Mouse (Mus musculus) thymus, postnatal 4 days (tissue): ENCODE data around the gene Olfr1441.

ENCODE experiments used
- DNase-seq: peaks from one replicate; pipeline ENCODE4 v3.0.0; 2021

Gene Olfr1441

GRCm38 (mm10) chr19:12417361-12417760, at the start of gene Olfr1441:
TSS of gene Olfr1441 (plus strand) at chr19:12417433.
- DNase-seq = no peak

- no peak for DNase-seq
Measured at GRCm38 (mm10) chr19:12373004-12373403, 44.2 kb upstream of the Olfr1441 start.

- DNase-seq = no peak
Measured at GRCm38 (mm10) chr19:12374465-12375025, 42.7 kb upstream of the Olfr1441 start.

GRCm38 (mm10) chr19:12386979-12387378, 30.3 kb upstream of the Olfr1441 start, which contains the start of gene Olfr1440:
TSS of gene Olfr1440 (plus strand) at chr19:12387279.
- no peak for DNase-seq

- DNase-seq = no peak
Measured at GRCm38 (mm10) chr19:12413737-12414136, 3.5 kb upstream of the Olfr1441 start.

GRCm38 (mm10) chr19:12418312-12418711, 1.1 kb downstream of the Olfr1441 start:
- no peak for DNase-seq

GRCm38 (mm10) chr19:12420555-12420954, 3.3 kb downstream of the Olfr1441 start:
- no peak for DNase-seq

GRCm38 (mm10) chr19:12421680-12422079, 4.4 kb downstream of the Olfr1441 start:
- DNase-seq = no peak

- DNase-seq = no peak
Measured at GRCm38 (mm10) chr19:12427101-12427500, 9.9 kb downstream of the Olfr1441 start.

- no peak for DNase-seq
Measured at GRCm38 (mm10) chr19:12427605-12428004, 10.4 kb downstream of the Olfr1441 start, which contains the start of gene Pfpl. TSS of gene Pfpl (plus strand) at chr19:12427905.

GRCm38 (mm10) chr19:12433033-12433432, 15.8 kb downstream of the Olfr1441 start:
- DNase-seq = no peak

GRCm38 (mm10) chr19:12435011-12435416, 17.8 kb downstream of the Olfr1441 start:
- DNase-seq = no peak

GRCm38 (mm10) chr19:12435750-12436524, 18.7 kb downstream of the Olfr1441 start:
- DNase-seq = no peak

- DNase-seq = no peak
Measured at GRCm38 (mm10) chr19:12439581-12439980, 22.3 kb downstream of the Olfr1441 start.

- no peak for DNase-seq
Measured at GRCm38 (mm10) chr19:12440103-12440725, 23.0 kb downstream of the Olfr1441 start.

- DNase-seq = no peak
Measured at GRCm38 (mm10) chr19:12442560-12442959, 25.3 kb downstream of the Olfr1441 start.

GRCm38 (mm10) chr19:12445014-12445413, 27.8 kb downstream of the Olfr1441 start:
- DNase-seq = no peak

- DNase-seq = no peak
Measured at GRCm38 (mm10) chr19:12457401-12458066, 40.3 kb downstream of the Olfr1441 start.

GRCm38 (mm10) chr19:12459516-12459915, 42.3 kb downstream of the Olfr1441 start:
- DNase-seq = no peak

GRCm38 (mm10) chr19:12460282-12461249, 43.3 kb downstream of the Olfr1441 start, which contains the start of gene Mpeg1:
TSS of gene Mpeg1 (plus strand) at chr19:12460779.
- DNase-seq = no peak

- no peak for DNase-seq
Measured at GRCm38 (mm10) chr19:12462851-12463721, 45.9 kb downstream of the Olfr1441 start.
